Mouse (Mus musculus) c-Kit-negative CD71-positive TER-119-positive erythroid progenitor cells, embryonic 14.5 days (primary cell): ENCODE results near the gene Paqr8.

Source experiments
- DNase-seq: peaks from one replicate; pipeline ENCODE4 v3.0.0-alpha.2; 2013; ENCODE audit warnings: low read depth, low spot score

Gene Paqr8

GRCm38 (mm10) chr1:20973389-20973788 is 83.0 kb downstream of the Paqr8 start:
- no peak for DNase-seq

DNA sequence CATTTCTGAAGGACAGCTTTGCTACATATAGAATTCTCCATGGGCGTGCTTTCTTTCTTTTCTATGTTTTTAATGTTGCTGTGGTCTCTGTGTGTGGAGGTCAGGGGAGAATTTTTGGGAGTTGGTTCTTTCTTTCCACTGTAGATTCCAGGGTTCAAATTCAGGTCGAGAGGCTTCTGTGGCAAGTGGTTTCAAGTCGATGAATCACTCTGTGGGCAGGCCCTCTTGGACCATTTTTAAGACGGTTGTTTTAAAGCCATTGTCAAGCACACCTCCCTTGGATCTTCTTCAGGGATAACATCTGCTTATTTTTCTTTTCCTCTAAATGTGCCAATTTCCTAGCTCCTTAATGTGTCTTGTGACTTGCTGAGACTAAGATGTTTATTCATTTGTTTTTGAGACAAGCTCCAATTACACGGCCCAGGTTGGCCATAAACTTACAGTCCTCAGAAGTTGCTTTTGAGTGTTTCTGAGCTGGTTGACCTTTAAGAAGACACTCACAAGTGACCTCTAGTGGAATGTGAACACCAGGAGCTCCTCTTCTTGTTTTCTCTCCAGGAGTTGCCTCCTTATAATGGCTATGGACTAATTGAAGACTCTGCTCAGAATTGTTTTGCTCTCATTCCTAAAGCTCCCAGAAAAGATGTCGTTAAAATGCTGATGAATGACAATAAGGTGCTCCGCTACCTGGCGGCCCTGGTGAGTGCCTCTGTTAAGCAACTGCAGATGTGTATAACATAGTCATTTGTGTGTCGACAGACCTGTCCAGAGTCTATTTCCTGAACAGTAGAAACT is 84.1 kb downstream of the Paqr8 start:
- DNase-seq: no peak

- no peak for DNase-seq
Observed at GRCm38 (mm10) chr1:20980553-20980952, 90.1 kb downstream of the Paqr8 start.

DNA sequence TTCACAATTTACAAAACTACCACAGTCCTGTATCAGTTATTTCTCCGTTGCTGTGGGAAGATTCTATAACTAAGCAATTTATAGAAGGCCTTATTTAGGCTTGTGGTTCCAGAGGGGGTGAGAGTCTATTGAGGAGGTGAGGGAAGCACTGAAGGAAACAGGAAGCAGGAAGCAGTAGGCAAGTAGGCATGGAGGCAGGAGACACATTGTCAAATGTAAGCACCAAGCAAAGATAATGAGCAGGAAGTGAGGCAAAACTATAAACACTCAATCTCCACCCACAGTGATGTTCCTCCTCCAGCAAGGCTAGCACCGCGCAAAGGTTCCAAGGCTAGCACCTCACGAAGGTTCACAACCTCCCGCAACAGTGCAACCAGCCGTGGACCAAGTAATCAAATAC is 91.4 kb downstream of the Paqr8 start:
- no peak for DNase-seq

GRCm38 (mm10) chr1:20984103-20984502 is 93.7 kb downstream of the Paqr8 start:
- no peak for DNase-seq

- no peak for DNase-seq
Observed at GRCm38 (mm10) chr1:20984582-20984981, 94.2 kb downstream of the Paqr8 start.

- no peak for DNase-seq
Observed at GRCm38 (mm10) chr1:20986378-20987056, 96.1 kb downstream of the Paqr8 start.
